Mouse (Mus musculus): ENCODE data around the gene Muc2. TPM values are rescaled to one million over a fixed set of nuclear protein-coding genes. Genes with fewer than 3 reads are reported as not detected.

Gene Muc2
- polyA plus RNA-seq, 1 experiment from 2014 or later, result 0.82 TPM

- WGBS, result 82% methylated on average over 3 of the region's 3 CpGs
- H3K4me1 ChIP-seq, result peaks cover 17% of the 10 kb centered on the region
- no peak overlapping the region for H3K27ac ChIP-seq (replicated peaks)
- H3K36me3 ChIP-seq, result no peaks in the 10 kb centered on the region
- H3K4me3 ChIP-seq, result no peak overlapping the region
- H3K27me3 ChIP-seq (replicated peaks), result peaks cover 8% of the 10 kb centered on the region; the same call in 1 of the 2 replicates
- no peak for ATAC-seq (ENCODE audit: extremely low read depth, insufficient number of reproducible peaks, low FRiP score, low TSS enrichment)
- no peak overlapping the region for H3K9ac ChIP-seq
- H3K9me3 ChIP-seq, result no peaks in the 10 kb centered on the region
- H3K4me2 ChIP-seq, result no peak overlapping the region
Measured at GRCm38 (mm10) chr7:141770521-141770920, 80.4 kb downstream of the Muc2 start.

GRCm38 (mm10) chr7:141770988-141771387 lies 80.8 kb downstream of the Muc2 start:
- Histone ChIP-seq H3K4me3 (no peak overlapping the region), H3K36me3 (no peaks in the 10 kb centered on the region), H3K27ac (replicated peaks) (no peak overlapping the region), H3K4me1 (peaks cover 17% of the 10 kb centered on the region), H3K9ac (no peak overlapping the region), H3K9me3 (no peaks in the 10 kb centered on the region), H3K27me3 (replicated peaks) (peaks cover 9% of the 10 kb centered on the region; the same call in 1 of the 2 replicates), H3K4me2 (no peak overlapping the region)
- WGBS, result 35% methylated on average over 8 of the region's 8 CpGs
- no peak for ATAC-seq (ENCODE audit: extremely low read depth, insufficient number of reproducible peaks, low FRiP score, low TSS enrichment)

GRCm38 (mm10) chr7:141772058-141772557 lies 82.0 kb downstream of the Muc2 start:
- WGBS, result 67% methylated on average over 1 of the region's 1 CpGs
- Histone ChIP-seq H3K9me3 (no peaks in the 10 kb centered on the region), H3K9ac (no peak overlapping the region), H3K36me3 (no peaks in the 10 kb centered on the region), H3K4me2 (no peak overlapping the region), H3K27me3 (replicated peaks) (peaks cover 11% of the 10 kb centered on the region; the same call in 1 of the 2 replicates), H3K27ac (replicated peaks) (no peak overlapping the region), H3K4me3 (no peak overlapping the region), H3K4me1 (peaks cover 17% of the 10 kb centered on the region)
- no peak for ATAC-seq (ENCODE audit: extremely low read depth, insufficient number of reproducible peaks, low FRiP score, low TSS enrichment)

GRCm38 (mm10) chr7:141774855-141775254 lies 84.7 kb downstream of the Muc2 start:
- Histone ChIP-seq H3K4me3 (no peak overlapping the region), H3K9me3 (no peaks in the 10 kb centered on the region), H3K27ac (replicated peaks) (no peak overlapping the region), H3K4me2 (no peak overlapping the region), H3K36me3 (no peaks in the 10 kb centered on the region), H3K4me1 (peaks cover 17% of the 10 kb centered on the region), H3K27me3 (replicated peaks) (peaks cover 24% of the 10 kb centered on the region; the same call in 1 of the 2 replicates), H3K9ac (no peak overlapping the region)
- 44% methylated on average over 2 of the region's 2 CpGs for WGBS
- ATAC-seq (ENCODE audit: extremely low read depth, insufficient number of reproducible peaks, low FRiP score, low TSS enrichment), result no peak

GRCm38 (mm10) chr7:141776199-141776598 lies 86.1 kb downstream of the Muc2 start:
- H3K9ac ChIP-seq, result no peak overlapping the region
- peaks cover 12% of the 10 kb centered on the region for H3K4me1 ChIP-seq
- H3K4me2 ChIP-seq, result no peak overlapping the region
- H3K4me3 ChIP-seq, result no peak overlapping the region
- no peaks in the 10 kb centered on the region for H3K36me3 ChIP-seq
- no peak overlapping the region for H3K27ac ChIP-seq (replicated peaks)
- 77% methylated on average over 5 of the region's 5 CpGs for WGBS
- ATAC-seq (ENCODE audit: extremely low read depth, insufficient number of reproducible peaks, low FRiP score, low TSS enrichment), result no peak
- H3K27me3 ChIP-seq (replicated peaks), result peaks cover 24% of the 10 kb centered on the region; the same call in 1 of the 2 replicates
- H3K9me3 ChIP-seq, result no peaks in the 10 kb centered on the region

GRCm38 (mm10) chr7:141788677-141789452 lies 98.7 kb downstream of the Muc2 start, which contains the start of gene Muc5ac:
TSS of gene Muc5ac (plus strand) at chr7:141788972.
- Histone ChIP-seq H3K9ac (no peak within 1 kb of the TSS), H3K4me2 (no peak within 1 kb of the TSS), H3K27ac (replicated peaks) (no peak within 1 kb of the TSS), H3K27me3 (replicated peaks) (peaks cover 14% of the 10 kb centered on the region; the same call in 1 of the 2 replicates), H3K9me3 (no peaks in the 10 kb centered on the region), H3K36me3 (no peaks in the 10 kb centered on the region), H3K4me3 (no peak within 1 kb of the TSS), H3K4me1 (no peaks in the 10 kb centered on the region)
- WGBS, result 72% methylated on average over 6 of the region's 6 CpGs
- no peak for ATAC-seq (ENCODE audit: extremely low read depth, insufficient number of reproducible peaks, low FRiP score, low TSS enrichment)

- peaks cover 12% of the 10 kb centered on the region; the same call in 1 of the 2 replicates for H3K27me3 ChIP-seq (replicated peaks)
- no peaks in the 10 kb centered on the region for H3K36me3 ChIP-seq
- no peak overlapping the region for H3K27ac ChIP-seq (replicated peaks)
- 90% methylated on average over 1 of the region's 1 CpGs for WGBS
- no peak overlapping the region for H3K9ac ChIP-seq
- H3K9me3 ChIP-seq, result peaks cover 25% of the 10 kb centered on the region
- ATAC-seq (ENCODE audit: extremely low read depth, insufficient number of reproducible peaks, low FRiP score, low TSS enrichment), result no peak
- no peak overlapping the region for H3K4me2 ChIP-seq
- no peak overlapping the region for H3K4me3 ChIP-seq
- H3K4me1 ChIP-seq, result no peaks in the 10 kb centered on the region
Measured at GRCm38 (mm10) chr7:141794251-141794650, 104.1 kb downstream of the Muc2 start.

- no peaks in the 10 kb centered on the region for H3K36me3 ChIP-seq
- H3K9me3 ChIP-seq, result peaks cover 10% of the 10 kb centered on the region
- no peaks in the 10 kb centered on the region; the same call in 1 of the 2 replicates for H3K27me3 ChIP-seq (replicated peaks)
- no peak overlapping the region for H3K4me3 ChIP-seq
- ATAC-seq (ENCODE audit: extremely low read depth, insufficient number of reproducible peaks, low FRiP score, low TSS enrichment), result no peak
- no peak overlapping the region for H3K27ac ChIP-seq (replicated peaks)
- H3K9ac ChIP-seq, result no peak overlapping the region
- no peaks in the 10 kb centered on the region for H3K4me1 ChIP-seq
- WGBS, result 85% methylated on average over 7 of the region's 7 CpGs
- H3K4me2 ChIP-seq, result no peak overlapping the region
Measured at GRCm38 (mm10) chr7:141803206-141803605, 113.1 kb downstream of the Muc2 start.

Other genes with a start within 250 kb of the Muc2 start
- gene Pidd1, start 246.3 kb upstream of the Muc2 start, polyA plus RNA-seq (2015; fragmentation: Nextera tagmentation; extraction: Ambion mirVana), result 8.1 and 9.4 TPM in 2 replicates
- gene Rplp2, start 243.0 kb upstream of the Muc2 start, polyA plus RNA-seq (2015; fragmentation: Nextera tagmentation; extraction: Ambion mirVana), result 871 and 874 TPM in 2 replicates
- gene Pnpla2, start 235.1 kb upstream of the Muc2 start, polyA plus RNA-seq (2015; fragmentation: Nextera tagmentation; extraction: Ambion mirVana), result 42.6 and 45.7 TPM in 2 replicates
- gene Cracr2b, start 229.2 kb upstream of the Muc2 start, polyA plus RNA-seq (2015; fragmentation: Nextera tagmentation; extraction: Ambion mirVana), result 20.2 and 23.0 TPM in 2 replicates
- gene Cd151, start 222.9 kb upstream of the Muc2 start, polyA plus RNA-seq (2015; fragmentation: Nextera tagmentation; extraction: Ambion mirVana), result 28.5 and 31.4 TPM in 2 replicates
- 67.3 and 76.3 TPM in 2 replicates for gene Polr2l, start 215.2 kb upstream of the Muc2 start, polyA plus RNA-seq (2015; fragmentation: Nextera tagmentation; extraction: Ambion mirVana)
- 64.5 and 68.8 TPM in 2 replicates for gene Tspan4, start 215.1 kb upstream of the Muc2 start, polyA plus RNA-seq (2015; fragmentation: Nextera tagmentation; extraction: Ambion mirVana)
- 36.3 TPM in 2 replicates for gene Chid1, start 150.5 kb upstream of the Muc2 start, polyA plus RNA-seq (2015; fragmentation: Nextera tagmentation; extraction: Ambion mirVana)
- gene Ap2a2, start 128.2 kb upstream of the Muc2 start, polyA plus RNA-seq (2015; fragmentation: Nextera tagmentation; extraction: Ambion mirVana), result 50.8 and 54.8 TPM in 2 replicates
- gene Muc6, start 35.0 kb upstream of the Muc2 start, polyA plus RNA-seq (2015; fragmentation: Nextera tagmentation; extraction: Ambion mirVana), result 0.11 and 0.23 TPM in 2 replicates
- 0.01 TPM in 1 of 2 replicates, not detected in the other for gene Muc5ac, start 98.6 kb downstream of the Muc2 start, polyA plus RNA-seq (2015; fragmentation: Nextera tagmentation; extraction: Ambion mirVana)
- gene Muc5b, start 148.7 kb downstream of the Muc2 start, polyA plus RNA-seq (2015; fragmentation: Nextera tagmentation; extraction: Ambion mirVana), result 0.03 and 0.05 TPM in 2 replicates
- 34.1 and 35.6 TPM in 2 replicates for gene Tollip, start 228.2 kb downstream of the Muc2 start, polyA plus RNA-seq (2015; fragmentation: Nextera tagmentation; extraction: Ambion mirVana)

Measured in heart, embryonic 13.5 days (tissue).